Mouse (Mus musculus): ENCODE measurements around the gene Lyrm4. TPM values are rescaled to one million over a fixed set of nuclear protein-coding genes. Genes with fewer than 3 reads are reported as not detected.

Gene Lyrm4
- total RNA-seq, 2 experiments from 2014 or later, result 8.3 to 9.0 TPM

- no peak for ATAC-seq (ENCODE audit: poor library complexity, severe bottlenecking)
Measured at GRCm38 (mm10) chr13:35939871-35940665, 177.3 kb downstream of the Lyrm4 start.

- ATAC-seq (ENCODE audit: poor library complexity, severe bottlenecking), result no peak
Measured at GRCm38 (mm10) chr13:35937991-35938390, 179.3 kb downstream of the Lyrm4 start.

Other genes starting within 250 kb of the Lyrm4 start
- gene Rpp40, start 211.2 kb downstream of the Lyrm4 start, total RNA-seq (2015), result 4.5 and 5.0 TPM in 2 replicates
- 2.3 and 3.7 TPM in 2 replicates for gene Rpp40, start 211.2 kb downstream of the Lyrm4 start, total RNA-seq (2017)
- not detected in 2 replicates for gene Ppp1r3g, start 158.7 kb downstream of the Lyrm4 start, total RNA-seq (2015)
- gene Ppp1r3g, start 158.7 kb downstream of the Lyrm4 start, total RNA-seq (2017), result not detected in 2 replicates
- 20.9 and 24.7 TPM in 2 replicates for gene Fars2, start 114 bp downstream of the Lyrm4 start, total RNA-seq (2015)
- 28.4 and 30.8 TPM in 2 replicates for gene Fars2, start 114 bp downstream of the Lyrm4 start, total RNA-seq (2017)